Mouse (Mus musculus): Measurements from ENCODE around the gene Wdr64.

Wdr64 gene

GRCm38 (mm10) chr1:175698293-175698692 lies at the start of gene Wdr64:
Gene Wdr64 (plus strand): TSS chr1:175698593.
- no peak for DNase-seq

- DNase-seq, result no peak
Measured at GRCm38 (mm10) chr1:175648615-175649014, 49.8 kb upstream of the Wdr64 start.

GRCm38 (mm10) chr1:175659900-175660299 lies 38.5 kb upstream of the Wdr64 start:
- DNase-seq, result peak in 1 of 2 experiments; percentile 28

- DNase-seq, result peak; percentile 62 to 63
Measured at GRCm38 (mm10) chr1:175668666-175669405, 29.6 kb upstream of the Wdr64 start.

- no peak for DNase-seq
Measured at GRCm38 (mm10) chr1:175669456-175669855, 28.9 kb upstream of the Wdr64 start.

- no peak for DNase-seq
Measured at GRCm38 (mm10) chr1:175670042-175670441, 28.4 kb upstream of the Wdr64 start.

- no peak for DNase-seq
Measured at GRCm38 (mm10) chr1:175671626-175672025, 26.8 kb upstream of the Wdr64 start.

- no peak for DNase-seq
Measured at GRCm38 (mm10) chr1:175673563-175674325, 24.6 kb upstream of the Wdr64 start.

GRCm38 (mm10) chr1:175675116-175675515 lies 23.3 kb upstream of the Wdr64 start:
- DNase-seq, result no peak

- DNase-seq, result no peak
Measured at GRCm38 (mm10) chr1:175677459-175677858, 20.9 kb upstream of the Wdr64 start.

GRCm38 (mm10) chr1:175680995-175681394 lies 17.4 kb upstream of the Wdr64 start:
- no peak for DNase-seq

GRCm38 (mm10) chr1:175691686-175692245 lies 6.6 kb upstream of the Wdr64 start:
- DNase-seq, result peak in 1 of 2 experiments; percentile 21

- DNase-seq, result peak; percentile 99 to 100
Measured at GRCm38 (mm10) chr1:175692246-175692996, 6.0 kb upstream of the Wdr64 start, which contains the start of the genes Opn3 and Chml. Gene Opn3 (minus strand): TSS chr1:175692776. Gene Chml (minus strand): TSS chr1:175692901.

GRCm38 (mm10) chr1:175692997-175693361 lies 5.4 kb upstream of the Wdr64 start:
- no peak for DNase-seq

GRCm38 (mm10) chr1:175693429-175693960 lies 4.9 kb upstream of the Wdr64 start:
- DNase-seq, result peak; percentile 38 to 40

GRCm38 (mm10) chr1:175699375-175699774 lies 982 bp downstream of the Wdr64 start:
- no peak for DNase-seq

- peak; percentile 5 to 12 for DNase-seq
Measured at GRCm38 (mm10) chr1:175699796-175700195, 1.4 kb downstream of the Wdr64 start.

- no peak for DNase-seq
Measured at GRCm38 (mm10) chr1:175701145-175701544, 2.8 kb downstream of the Wdr64 start.

GRCm38 (mm10) chr1:175707599-175707998 lies 9.2 kb downstream of the Wdr64 start:
- no peak for DNase-seq

- no peak for DNase-seq
Measured at GRCm38 (mm10) chr1:175708013-175708412, 9.6 kb downstream of the Wdr64 start.

- no peak for DNase-seq
Measured at GRCm38 (mm10) chr1:175712338-175712909, 14.0 kb downstream of the Wdr64 start.

GRCm38 (mm10) chr1:175716832-175717231 lies 18.4 kb downstream of the Wdr64 start:
- DNase-seq, result no peak
